Mouse (Mus musculus) forelimb bud, embryonic 11.5 days (tissue): ENCODE results near the gene Isoc2a.
"Not testable (repeated sequence)": the region's sequence is repeated elsewhere in the genome, so short reads cannot be mapped to it uniquely, and the experiment has no call there.

ENCODE experiments used
- DNase-seq: peaks from one replicate; pipeline ENCODE4 v3.0.0-alpha.2; 2012; ENCODE audit warnings: low read depth, low spot score

The Isoc2a gene

DNA sequence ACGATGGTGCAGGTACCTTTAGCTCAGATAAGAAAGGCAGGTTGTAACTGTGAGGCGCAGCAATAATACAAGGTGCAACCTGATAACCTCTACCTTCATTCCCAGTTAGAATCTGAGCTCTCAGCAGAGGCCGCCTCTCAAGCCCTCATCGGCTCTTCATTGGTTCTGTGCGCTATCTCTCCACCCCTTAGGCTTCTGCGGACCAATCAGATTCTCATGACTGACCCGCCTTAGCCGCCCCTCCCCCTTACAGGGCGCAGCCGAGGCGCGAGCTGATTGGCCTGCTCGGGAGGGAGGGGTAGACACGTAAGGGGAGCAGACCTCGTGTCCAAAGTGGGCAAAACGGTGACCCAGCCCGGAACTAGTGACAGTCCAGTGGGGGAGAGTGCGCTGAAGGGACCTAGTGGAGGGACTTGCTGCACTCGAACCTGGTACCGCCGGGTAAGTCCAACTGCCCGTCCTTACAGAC is at the start of gene Isoc2a:
Gene Isoc2a, plus strand, starts transcription at position 401 of the 469 bp plus-strand sequence.
- DNase-seq = peak; percentile 95

DNA sequence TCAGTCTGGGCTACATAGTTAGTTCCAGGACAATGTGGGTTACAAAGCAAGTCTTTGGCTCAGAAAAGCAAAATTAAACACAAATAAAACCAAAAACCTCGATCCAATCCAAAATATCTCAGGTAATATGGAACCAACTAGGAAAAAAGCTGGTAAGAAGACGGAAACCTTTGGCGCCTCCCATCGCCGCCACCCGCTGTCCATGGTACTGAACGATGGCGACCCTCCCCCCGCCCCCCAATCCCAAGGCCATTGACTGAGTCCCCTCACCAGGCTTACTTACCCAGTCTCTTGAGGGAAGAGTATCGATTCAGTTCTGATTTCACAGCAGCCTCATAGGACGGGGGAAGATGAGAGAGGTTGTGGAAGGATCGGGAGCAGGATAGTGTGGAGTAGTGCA is 46.5 kb upstream of the Isoc2a start:
- DNase-seq = no peak

DNA sequence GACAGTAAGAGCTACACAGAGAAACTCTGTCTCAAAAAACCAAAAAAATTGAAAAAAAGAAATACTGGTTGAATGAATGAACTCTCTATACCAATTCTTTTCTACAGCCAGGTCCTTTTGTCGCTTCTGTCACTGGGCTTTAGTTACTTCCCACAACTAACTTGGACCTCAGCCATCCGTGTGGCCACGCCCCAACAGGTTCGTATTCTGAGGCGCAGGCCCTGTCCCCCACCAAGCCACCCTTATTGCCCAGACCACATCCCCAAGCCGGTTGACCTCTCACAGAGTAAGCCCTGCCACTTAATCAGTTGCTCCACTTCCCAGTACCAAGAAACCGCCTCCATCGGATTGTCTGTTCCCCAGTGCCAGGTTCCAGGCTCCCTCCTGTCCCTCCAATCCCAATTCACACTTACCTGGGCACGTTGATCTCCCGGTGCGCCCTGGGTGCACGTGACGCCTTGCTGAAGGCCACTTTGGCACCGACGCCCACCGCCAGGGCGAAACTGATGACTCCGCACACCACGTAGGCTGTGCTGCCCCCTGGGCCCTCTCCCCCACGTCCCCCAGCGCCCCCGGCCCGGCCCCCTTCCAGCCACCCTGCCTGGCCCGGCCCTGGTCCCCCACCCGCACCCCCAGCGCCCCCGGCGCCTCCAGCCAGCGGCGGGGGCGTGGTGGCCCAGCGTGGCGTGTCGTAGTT is 41.2 kb upstream of the Isoc2a start:
- DNase-seq = no peak

DNA sequence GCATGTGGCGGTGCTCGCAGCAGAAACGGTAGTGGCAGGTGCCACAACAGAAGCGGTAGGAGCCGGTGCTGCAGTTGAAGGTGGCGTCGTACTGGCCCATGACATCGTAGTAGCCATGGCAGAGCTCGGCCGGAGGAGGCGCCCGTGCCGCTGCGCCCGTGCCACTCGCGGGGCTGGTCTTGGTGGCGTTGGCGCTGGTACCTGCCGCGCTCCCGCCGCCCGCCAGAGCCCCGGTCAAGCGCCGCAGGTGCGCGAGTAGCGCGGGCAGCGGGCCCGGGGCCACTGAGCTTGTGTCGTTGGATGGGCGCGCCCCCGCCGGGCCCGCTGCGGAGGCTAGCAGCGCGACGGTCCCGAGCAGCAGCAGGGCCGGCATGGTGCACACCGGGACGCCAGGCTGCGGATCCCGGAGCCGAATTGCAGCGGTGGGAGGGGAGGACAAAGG is 40.6 kb upstream of the Isoc2a start:
- DNase-seq = no peak

DNA sequence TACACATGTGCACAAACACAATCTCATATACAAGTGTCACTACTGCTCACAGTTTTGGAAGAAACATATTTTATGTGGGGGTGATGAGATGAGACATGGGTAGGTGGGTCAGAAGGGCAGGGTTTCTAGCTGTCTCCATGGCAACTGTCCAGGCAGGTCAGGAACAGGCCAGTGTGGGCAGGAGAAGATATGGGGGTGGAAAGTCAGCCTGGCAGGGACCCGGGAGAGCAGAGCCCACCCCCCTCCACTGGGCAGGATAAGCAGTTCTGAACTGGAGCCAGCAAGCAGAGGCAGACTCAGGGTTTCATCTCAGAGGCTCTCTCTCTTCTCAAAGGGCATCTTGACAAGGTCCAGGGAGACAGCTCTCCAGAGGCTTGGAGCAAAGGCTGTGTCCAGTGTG is 39.3 kb upstream of the Isoc2a start:
- no peak for DNase-seq

DNA sequence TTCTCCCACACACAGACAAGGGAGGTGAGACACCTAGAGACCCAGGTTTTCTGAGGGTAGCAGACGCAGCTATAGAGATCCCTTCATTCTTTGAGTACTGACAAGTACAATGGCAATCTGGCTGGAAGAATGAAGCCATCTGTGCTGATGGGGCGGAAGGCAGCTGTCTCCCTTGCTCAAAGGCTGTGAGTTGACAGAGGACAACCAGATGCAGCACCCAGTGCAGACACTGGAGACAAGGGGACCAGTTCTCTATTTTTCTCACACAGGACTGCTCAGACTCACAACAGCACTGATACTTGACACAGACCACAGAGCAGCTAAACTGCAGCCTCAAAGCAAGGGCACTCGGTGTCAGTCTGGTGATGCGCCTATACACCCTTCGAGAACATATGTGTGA is 34.9 kb upstream of the Isoc2a start:
- no peak for DNase-seq

DNA sequence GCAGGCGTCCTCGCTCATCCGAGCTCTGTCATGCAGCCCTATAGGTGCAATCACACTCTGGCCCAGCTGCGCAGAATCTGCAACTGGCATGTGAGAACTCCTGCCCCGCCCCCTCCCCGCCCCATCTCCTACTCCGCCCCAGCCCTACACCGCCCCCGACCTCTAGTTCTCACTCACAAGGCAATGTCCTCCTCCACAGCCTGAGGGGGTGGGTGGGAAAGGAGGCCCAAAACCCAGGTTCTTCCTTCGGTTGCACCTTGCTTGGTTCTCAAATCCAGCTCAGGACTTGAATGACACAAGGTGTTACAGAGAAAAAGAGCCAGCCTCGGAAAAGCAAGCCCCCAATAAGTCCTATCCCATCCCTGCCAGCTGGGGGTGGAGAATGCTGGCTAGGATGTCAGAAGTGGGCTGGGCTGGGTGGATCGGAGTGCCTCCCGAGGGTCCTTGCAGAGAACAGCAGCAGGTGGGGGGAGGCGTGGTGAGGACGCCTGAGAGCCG is 34.3 kb upstream of the Isoc2a start:
- DNase-seq = no peak

DNA sequence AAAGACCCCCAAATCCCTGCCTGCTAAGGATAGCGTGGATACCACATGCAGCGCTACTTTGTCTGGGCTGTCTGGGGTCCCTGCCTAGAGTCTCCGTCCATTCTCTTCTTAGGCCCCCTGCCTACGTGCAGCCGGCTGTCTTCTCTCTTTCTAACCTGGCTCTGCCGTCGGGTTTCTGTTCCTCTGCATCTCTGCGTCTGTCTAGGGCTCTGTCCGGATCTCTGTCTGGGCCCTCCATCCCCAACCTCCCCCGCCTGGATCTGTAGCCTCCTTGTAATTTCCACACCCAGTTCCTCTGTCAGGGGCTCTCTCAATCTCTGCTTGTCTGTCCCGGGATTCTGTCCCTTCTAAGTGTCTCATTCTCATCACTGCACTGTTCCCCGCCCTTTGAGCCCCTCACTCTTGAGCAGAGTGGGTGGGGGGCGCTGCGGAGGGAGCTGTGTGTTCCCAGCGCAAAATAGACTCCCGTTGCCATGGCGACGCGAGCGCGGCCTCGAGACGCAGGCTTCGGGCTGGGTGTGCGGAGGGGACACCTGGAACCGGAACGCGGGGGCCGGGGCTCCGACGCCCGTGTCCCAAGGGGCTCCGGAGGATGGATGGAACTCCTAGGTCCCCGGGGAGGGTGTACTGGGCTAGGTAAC is 33.2 kb upstream of the Isoc2a start:
- DNase-seq = peak; percentile 44

DNA sequence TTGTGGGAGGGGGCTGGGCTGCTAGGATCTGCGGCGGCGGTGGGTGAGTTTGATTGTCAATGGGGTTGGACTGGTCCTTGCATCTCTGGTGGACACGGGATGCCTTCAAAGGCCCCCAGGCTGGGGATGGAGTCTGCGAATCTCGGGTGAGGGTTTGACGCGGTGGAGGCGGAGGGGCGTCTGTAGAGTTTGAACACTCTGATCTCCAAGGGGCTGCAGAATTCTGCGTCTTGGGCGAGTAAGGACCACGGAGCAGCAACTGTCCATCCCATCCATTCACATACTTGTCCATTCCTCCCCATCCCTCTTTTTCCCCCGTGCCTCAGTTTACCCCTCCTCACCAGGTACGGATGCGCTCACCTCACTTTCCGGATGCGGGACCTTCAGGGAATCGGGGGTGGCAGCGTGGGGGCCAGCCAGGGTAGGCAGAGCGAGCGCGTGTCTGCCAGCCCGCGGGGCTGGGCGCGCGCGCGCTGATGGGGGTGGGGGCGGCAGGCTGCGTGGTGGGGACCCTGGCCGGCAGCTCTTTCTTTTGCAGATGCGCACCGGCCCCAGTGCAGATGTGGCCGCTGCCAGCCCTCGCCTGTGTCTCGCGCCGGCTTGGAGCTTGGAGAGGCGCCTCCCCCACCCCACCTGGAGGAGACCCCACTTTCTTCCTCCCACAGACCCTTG is 32.6 kb upstream of the Isoc2a start, which contains the start of gene Shisa7:
Gene Shisa7, minus strand, starts transcription at position 452 of the 672 bp plus-strand sequence.
- DNase-seq = no peak

DNA sequence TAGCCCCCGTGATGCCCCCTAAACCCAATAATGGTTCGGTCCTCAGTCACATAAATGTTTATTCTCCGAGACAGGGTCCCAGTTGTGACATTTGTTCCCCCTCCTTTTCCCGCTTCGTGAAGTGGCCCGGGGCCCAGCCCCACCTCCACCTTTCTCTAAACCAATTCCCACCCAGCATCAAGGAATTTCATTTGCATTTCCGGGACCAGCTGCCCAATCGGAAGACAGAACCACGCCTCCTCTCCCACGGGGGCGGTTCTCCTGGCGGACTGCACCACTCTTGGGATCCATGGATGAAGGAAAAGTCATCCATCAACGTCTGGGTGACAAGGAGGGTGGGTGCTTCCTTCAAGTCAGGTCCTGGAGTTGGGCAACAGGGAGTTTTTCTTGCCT is 32.0 kb upstream of the Isoc2a start:
- DNase-seq = peak; percentile 80

DNA sequence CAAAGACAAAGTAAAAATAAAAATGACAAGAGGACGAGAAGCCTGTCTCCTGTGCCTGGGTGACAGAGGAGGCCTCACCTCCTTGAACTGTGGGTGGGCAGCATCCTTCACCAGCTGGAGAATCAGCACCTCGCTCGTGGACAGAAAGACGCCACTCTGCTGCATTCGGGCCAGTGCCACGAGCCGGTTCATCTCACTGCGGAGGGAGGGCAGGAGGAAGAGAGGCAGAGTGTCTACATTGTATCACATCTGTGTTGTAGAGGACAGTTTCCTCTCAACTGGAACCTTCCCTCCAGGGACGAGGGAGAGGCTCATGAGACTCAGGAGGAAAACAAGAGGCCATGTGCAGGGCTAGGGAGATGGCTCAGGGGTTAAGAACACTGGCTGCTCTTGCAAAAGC is 27.6 kb upstream of the Isoc2a start:
- no peak for DNase-seq

DNA sequence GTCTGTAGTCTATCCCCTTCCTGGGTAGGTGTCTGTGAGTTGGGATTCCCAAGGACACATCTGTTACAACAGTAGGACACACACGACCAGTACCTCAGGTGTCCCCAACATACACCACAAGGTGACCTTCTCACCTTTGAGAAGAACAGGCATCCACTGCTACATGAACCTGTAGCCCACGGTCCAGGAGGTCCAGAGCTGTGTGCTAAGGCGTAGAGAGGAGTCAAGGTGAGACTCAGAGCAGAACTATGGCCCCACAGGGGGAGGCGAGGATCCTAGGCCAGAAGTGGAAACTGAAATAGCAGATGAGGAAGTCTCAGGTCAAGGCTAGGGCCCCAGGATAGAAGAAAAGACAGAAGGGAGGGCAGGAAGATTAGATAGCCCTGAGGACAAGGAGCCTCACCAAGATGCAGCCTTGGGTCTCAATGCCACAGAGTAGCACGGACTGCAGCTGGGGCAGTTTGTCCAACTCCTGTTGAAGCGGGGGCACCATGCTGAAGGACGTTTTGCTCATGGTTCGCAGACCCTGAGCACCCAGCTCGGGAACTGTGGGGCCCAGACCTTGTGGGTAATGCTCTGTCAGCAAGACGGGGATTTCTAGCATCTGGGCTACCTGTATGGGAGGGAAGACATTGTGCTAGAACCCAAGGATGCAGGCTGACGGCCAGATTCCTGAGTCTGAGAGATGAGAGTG is 26.2 kb upstream of the Isoc2a start:
- no peak for DNase-seq

DNA sequence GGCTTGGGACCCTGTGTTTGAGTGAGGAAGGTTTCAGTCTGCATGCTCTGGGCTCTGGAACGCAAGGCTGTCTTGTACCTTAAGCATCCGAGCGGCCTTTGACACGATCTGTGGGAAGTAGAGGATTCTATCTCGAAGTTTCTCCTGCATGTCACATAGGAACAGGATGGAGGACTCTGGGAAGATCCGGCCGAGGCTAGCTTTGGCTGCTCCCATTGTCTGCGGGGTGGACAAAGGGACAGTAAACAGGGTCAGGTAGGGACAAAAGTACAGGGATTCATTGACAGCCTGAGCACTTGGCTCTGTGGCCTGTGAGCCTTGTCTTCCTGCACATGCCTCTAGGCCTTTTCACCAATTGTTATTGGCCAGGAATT is 25.7 kb upstream of the Isoc2a start:
- no peak for DNase-seq

DNA sequence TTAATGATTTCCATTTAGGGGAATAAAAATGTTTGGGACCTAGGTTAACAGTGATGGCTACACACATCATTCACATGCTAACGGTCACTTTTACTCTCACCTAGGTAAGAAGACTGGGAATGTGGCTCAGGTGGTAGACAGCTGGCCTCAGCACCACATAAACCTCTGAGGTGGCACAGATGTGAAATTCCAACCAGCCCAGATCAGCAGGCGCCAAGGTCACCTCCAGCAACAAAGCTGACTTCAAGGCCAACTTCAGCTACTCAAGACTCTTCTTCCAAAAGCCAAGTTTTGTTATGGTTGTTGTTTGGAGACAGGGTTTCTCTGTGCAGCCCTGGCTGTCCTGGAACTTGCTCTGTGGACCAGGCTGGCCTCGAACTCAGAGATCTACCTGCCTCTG is 23.3 kb upstream of the Isoc2a start:
- no peak for DNase-seq

DNA sequence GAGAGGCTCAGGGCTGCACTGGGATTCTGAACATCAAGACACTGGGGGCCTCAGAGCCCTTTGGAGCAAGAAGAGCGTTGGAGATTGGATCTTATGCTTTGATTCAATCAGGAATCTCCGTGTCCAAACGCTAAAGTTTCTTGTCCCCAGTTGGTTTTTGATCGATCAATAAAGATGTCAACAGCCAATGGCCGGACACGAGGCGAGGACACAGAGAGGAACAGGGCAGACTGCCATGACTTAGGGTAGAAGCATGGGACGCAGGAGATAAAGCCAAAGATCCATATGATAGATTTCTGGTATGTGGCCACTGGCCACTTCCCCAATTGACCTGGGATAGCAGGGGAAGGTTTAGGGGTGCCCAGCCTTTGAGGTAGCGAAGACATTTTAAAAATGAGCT is 20.4 kb upstream of the Isoc2a start:
- DNase-seq = no peak

DNA sequence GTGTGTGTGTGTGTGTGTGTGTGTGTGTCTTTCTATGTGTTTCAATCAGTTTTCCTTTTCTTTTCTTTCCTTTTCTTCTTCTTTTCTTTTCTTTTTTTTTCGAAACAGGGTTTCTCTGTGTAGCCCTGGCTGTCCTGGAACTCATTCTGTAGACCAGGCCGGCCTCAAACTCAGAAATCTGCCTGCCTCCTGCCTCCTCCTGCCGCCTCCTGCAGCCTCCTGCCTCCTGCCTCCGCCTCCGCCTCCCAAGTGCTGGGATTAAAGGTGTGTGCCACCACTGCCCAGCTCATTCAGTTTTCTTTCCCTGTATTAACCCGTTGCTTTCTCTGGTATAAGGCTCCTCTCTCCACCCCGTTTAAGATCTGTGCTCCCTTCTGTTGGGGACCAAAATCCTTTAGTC is 19.6 kb upstream of the Isoc2a start:
- no peak for DNase-seq

DNA sequence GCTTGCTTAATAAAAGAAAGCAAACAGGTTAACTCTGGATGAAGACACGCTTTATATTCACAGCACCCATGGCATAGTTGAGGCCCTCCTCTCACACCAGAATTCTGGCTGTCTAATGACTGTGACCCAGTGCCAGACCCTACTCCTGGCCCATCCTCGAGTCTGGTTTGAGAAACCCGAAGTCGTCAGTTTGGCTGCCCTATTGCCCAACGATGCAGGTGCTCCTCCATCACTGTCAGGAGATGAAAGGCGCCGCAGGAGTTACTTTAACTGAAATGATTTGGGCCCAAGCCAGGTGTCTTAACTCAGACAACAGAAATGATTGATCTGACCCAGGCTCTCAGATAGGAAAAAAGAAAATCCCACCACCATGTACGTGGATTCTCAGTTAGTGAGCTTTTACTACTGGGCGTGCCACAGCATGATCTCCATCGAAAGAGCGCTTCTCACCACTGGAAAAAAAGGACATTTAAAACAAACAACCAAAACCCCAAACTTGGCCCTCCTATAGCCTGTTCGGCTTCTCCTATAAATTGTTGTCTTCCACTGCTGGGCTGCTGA is 17.5 kb upstream of the Isoc2a start:
- DNase-seq = no peak

DNA sequence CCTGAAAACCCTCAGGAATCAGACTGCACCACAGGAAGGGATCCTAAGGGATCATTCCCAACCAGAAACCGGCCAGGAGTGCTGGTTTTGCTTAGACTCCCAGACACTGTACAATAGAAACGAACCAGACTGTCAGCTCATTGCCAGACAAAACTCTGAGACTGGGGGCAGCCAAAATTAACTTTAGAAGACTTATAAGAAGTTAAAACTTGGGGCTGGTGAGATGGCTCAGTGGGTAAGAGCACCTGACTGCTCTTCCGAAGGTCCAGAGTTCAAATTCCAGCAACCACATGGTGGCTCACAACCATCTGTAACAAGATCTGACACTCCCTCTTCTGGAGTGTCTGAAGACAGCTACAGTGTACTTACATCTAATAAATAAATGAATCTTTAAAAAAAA is 16.0 kb upstream of the Isoc2a start:
- DNase-seq = not testable (repeated sequence)

DNA sequence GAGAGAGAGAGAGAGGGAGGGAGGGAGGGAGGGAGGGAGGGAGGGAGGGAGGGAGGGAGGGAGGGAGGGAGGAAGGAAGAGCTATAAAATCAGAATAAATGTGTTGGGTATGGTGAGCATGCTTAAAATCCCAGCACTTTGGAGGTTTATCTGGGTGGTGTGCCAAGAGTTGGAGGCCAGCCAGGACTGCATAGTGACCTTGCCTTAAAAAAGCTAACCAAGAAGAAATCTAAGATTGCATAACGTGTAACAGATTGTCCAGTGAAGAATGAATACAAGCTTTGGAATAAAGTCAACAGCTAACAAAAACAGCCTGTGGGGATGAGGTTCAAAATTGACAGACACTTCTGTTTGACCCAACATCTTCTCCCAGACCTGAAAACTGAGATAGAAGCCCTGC is 13.9 kb upstream of the Isoc2a start:
- no peak for DNase-seq

DNA sequence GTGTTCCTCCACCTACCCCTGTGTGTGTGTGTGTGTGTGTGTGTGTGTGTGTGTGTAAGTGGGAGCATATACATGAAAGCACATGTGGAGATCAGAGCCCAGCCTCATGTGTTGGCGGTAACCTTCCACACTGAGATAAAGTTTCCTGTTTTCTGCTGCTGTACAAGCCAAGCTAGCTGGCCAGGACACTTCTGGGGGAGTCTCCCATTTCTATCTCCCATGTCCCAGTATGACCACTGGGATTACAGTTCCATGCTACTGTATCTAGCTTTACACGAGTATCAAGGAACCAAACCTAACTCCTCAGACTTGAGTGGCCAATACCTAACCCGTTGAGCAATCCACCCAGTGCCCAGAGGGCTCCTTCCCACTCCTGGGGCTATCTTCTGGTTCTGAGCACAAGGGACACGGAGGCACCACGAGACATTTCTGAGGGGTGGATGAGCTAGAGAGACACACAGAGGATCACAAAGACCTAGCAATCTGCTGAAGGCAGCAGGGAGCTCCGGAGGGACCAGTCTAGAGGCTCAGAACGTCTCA is 13.3 kb upstream of the Isoc2a start:
- no peak for DNase-seq

DNA sequence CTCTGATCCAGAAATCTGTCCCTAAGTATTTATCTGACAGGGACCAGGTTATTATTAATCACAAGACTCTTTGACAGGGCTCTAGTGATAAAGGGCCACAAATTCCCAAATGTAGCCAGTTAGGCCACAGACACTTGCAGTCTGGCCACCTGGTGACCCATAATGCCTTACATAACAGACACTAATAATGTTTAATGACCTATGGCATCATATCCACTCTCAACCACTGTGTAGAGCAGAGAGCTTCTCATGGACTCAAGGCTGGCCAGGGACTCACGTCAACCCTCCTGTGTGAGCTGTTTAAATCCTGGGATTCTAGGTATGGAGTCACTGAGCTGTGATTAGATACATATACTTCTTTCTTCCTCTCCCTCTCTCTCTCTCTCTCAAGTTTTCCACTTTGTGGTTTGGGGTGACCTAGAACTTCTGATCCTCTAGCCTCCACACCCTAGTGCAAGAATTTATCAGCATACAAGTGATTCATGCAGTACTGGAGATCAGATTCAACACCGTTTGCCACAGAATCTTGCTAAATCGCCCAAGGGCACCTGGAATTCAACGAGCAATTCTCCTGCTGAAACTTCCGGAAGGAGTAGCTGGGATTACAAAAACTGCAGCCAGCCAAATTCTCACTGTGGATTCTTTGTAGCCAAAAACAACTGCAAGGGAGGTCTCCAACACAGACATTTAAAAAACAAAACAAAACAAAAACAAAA is 12.7 kb upstream of the Isoc2a start:
- DNase-seq = no peak
